Mouse (Mus musculus): ENCODE measurements around the gene Frem2. TPM values are rescaled to one million over a fixed set of nuclear protein-coding genes. Genes with fewer than 3 reads are reported as not detected.

Gene Frem2
- total RNA-seq, 2 experiments from 2014 or later = 1.8 to 2.2 TPM

DNA sequence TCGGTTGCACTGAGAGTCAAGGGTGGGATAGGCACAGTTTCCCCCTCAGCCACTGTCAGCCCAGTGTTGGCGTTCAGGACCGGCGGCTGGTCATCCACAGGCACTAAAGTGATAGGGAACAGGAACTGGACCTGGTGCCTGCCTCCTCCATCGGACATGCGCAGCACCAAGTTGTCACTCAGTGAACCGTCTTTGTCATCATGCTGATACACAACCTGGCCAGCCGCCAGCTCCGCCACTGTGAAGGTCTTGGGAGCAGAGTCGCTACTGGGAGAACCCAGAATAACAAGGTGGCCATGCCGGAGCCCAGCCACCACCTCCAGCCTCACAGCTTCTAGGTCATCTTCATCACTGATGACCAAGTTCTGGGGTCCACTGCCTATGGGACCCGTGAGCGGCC, 1.8 kb downstream of the Frem2 start:
- DNase-seq (ENCODE audit: low spot score in 2 of 2) = no peak
- Histone ChIP-seq H3K4me3 (no peak overlapping the region), H3K27ac (no peak overlapping the region)
- no peak for TF ChIP-seq CTCF (conservative IDR thresholded peaks at IDR 0.05)

DNA sequence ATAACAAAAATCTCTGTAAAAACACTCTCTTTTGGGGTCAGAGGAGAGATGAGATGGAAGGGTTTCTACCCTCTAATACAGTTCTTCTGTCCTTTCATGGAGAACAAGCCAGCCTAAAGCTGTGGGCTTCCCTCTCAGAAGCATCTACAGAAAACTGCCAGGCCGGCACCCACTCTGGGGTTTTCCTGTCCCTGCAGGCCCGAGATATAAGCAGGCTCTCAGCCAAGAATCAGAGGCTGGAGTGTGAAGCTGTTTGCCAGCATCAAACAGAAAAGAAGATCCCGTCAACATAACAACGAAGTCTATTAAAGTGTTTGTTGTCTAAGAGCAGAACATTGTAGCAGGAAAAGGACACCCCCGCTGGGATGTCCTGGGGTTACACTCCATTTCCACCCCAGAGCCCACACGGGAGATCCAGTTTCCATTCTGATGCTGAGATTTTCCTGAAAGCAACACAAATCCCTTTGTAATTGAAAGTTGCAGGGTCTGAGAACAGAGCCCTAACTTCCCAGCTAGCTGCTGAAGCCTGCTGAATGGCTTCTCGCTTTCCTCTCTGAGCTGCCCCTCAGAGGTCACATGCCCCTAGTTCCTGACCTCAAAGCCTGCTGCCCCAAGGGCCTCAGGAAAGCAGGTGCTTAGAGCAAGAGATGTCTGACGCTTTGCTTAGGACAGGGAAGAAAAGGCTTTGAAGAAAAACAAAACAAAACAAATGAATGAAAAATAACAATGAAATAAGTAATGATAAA, 7.0 kb downstream of the Frem2 start:
- no peak for TF ChIP-seq CTCF (conservative IDR thresholded peaks at IDR 0.05)
- peak in 1 of 2 experiments; percentile 19 for DNase-seq (ENCODE audit: low spot score in 2 of 2)
- H3K27ac ChIP-seq = peak overlapping the region; percentile 40; the same call in 1 of the 2 replicates
- no peak overlapping the region for H3K4me3 ChIP-seq

DNA sequence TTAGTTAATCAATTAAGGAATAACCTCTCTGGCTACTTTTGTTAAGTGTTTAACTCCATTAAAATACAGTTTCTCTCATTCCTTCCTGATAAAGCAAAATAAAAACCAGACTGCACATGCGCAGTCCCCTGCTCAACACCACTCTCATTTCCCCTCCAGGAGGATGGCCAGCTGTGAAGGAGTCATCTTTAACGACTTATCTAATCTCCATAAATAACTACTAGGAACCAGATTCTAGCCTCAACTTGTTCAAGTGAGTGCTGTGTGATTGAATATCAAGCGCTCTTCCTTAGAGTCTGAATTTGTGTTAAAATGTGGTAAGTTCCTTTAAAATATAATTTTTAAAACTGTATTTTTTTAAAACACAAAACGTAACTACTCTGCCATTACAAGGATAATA, 7.7 kb downstream of the Frem2 start:
- DNase-seq (ENCODE audit: low spot score in 2 of 2) = no peak
- Histone ChIP-seq H3K27ac (no peak overlapping the region), H3K4me3 (no peak overlapping the region)
- TF ChIP-seq CTCF (conservative IDR thresholded peaks at IDR 0.05) = no peak

DNA sequence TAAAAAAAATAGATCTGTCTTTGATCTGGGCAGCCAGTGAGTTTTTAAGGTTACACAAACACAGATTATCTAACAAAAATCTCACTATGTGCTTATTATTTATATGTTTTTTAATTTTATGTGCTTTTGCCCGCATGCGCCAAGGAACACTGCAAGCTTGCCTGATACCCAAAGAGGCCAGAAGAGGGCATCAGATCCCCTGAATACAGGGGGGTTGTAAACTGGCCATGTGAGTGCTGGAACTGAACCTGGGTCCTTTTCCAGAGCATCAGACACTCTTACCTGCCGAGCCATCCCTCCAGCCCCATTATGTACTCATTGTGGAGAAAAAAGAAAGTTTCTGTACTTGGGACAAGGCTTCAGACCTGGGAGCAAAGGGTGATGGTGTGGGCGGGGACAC, 8.3 kb downstream of the Frem2 start:
- peak; percentile 41 for TF ChIP-seq CTCF (conservative IDR thresholded peaks at IDR 0.05)
- DNase-seq (ENCODE audit: low spot score in 2 of 2) = no peak
- H3K27ac ChIP-seq = no peak overlapping the region
- no peak overlapping the region for H3K4me3 ChIP-seq

DNA sequence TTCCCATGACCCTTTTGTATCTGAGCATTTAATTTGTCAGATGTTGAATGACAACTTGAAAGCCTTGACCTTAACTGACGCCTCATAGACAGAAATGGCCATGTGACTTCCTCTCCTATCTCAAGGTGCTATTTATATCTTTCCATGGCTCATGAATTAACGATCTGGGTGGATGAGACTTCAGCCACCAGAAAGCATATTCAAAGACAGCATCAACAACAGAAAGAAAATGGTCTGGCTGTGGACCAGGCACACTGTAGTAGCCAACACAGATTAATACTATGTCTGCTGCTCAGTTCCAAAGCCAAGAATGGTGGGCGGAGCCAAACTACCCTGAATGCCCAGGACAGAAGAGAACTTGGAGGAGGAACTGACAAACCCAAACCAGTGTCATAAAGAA, 21.2 kb downstream of the Frem2 start:
- H3K4me3 ChIP-seq = no peak overlapping the region
- DNase-seq (ENCODE audit: low spot score in 2 of 2) = no peak

DNA sequence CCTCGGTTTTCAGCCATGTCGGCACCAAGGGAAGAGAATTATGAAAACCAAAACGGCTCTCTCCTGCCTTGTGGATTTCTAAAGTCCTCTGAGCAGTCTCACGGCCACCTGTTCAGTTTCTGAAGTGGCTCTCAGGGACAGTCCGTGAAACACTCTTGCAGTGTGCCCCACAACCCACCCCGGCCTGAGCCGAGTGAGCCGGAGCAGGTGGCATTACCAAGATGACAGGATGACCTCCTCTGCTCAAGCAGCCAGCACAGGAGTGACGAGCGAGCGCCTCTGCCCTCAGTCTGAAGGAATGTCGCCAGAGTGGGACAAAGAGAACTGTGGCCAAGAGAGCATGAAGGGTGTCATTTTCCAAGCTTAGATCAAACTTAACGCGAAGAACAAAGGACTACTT, 26.0 kb downstream of the Frem2 start:
- no peak for DNase-seq (ENCODE audit: low spot score in 2 of 2)
- H3K4me3 ChIP-seq = peak overlapping the region; percentile 4; the same call in 1 of the 2 replicates
- no peak overlapping the region for H3K27ac ChIP-seq
- TF ChIP-seq CTCF (conservative IDR thresholded peaks at IDR 0.05) = no peak

More for the DNA sequence above, 21.2 kb downstream of the Frem2 start:
- TF ChIP-seq CTCF (conservative IDR thresholded peaks at IDR 0.05) = no peak
- no peak overlapping the region for H3K27ac ChIP-seq

DNA sequence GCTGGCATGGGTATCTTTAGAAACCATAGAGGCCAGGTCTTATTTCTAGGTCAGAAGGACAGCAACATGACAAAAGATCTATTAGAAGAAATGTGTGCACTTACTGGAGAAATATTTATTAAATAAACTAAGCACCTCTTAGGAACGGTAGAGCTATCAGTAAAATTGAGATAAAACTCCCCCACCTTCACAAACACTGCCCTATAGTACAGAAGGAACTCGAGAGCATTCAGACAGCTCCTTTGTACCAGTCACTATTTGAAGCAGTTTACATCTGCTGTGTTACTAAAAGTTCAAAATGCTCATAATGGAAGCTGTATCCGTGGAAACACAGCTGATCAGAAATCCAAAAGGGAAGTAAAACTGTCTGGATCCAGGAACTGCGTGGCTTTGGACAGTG, 26.5 kb downstream of the Frem2 start:
- Histone ChIP-seq H3K27ac (no peak overlapping the region), H3K4me3 (no peak overlapping the region; the same call in 1 of the 2 replicates)
- no peak for DNase-seq (ENCODE audit: low spot score in 2 of 2)
- no peak for TF ChIP-seq CTCF (conservative IDR thresholded peaks at IDR 0.05)

DNA sequence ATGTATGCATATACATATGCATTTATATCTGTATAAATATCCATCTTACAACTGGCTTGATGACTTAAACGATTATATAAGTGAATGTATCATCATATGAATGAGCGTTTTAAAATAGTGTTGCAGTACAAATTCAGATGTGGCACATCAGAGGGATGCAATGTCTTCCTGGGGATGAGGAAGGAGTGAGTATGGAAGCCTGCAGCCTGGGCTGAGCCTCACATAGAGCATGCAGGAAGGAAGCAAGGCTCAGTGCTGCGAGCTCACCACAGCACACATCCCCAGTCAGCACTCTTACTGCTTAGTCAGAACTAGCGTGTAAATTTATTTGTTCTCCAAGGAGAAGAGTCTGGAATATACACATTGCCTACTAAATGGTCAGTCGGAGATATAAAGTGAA, 27.2 kb downstream of the Frem2 start:
- no peak for TF ChIP-seq CTCF (conservative IDR thresholded peaks at IDR 0.05)
- H3K27ac ChIP-seq = no peak overlapping the region
- H3K4me3 ChIP-seq = no peak overlapping the region
- DNase-seq (ENCODE audit: low spot score in 2 of 2) = no peak

DNA sequence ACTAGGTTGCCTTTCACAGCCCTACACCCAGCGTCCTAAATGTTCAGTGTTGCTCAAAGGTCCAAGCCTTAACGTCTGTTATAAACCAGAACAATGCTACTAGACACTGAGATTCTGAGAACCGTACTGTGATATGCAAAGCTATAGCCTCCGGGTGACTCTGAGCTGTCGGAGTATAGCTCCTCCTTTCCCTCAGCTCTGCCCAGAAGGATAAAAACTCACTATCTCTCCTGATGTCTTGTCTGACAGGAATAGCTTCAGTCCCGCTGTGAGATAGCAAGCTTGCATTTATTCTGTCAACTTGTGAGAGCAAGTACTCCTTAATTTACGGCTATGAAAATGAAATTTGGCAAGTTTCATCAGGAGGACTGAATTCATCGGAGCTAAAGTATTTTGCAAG, 33.9 kb downstream of the Frem2 start:
- Histone ChIP-seq H3K4me3 (no peak overlapping the region), H3K27ac (no peak overlapping the region)
- no peak for DNase-seq (ENCODE audit: low spot score in 2 of 2)
- no peak for TF ChIP-seq CTCF (conservative IDR thresholded peaks at IDR 0.05)

DNA sequence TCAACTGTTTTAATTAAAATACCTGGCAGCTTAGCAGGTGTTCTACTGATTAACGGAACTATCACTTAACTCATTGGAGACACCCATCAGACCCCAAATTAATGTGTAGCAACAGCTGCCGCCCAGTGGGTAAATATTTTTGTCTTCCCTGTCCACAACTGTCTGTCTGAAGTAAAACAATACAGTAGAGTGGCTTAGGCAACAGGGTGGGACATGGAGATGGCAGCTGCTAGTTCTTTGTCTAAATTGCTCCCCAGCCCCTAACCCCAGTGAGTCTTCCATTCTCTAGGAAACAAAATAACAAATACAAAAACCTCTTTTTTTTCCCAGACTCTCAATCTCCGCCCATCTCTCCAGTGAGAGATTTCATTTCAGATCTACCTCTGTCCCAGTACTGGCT, 36.2 kb downstream of the Frem2 start:
- DNase-seq (ENCODE audit: low spot score in 2 of 2) = no peak
- no peak overlapping the region for H3K4me3 ChIP-seq
- no peak for TF ChIP-seq CTCF (conservative IDR thresholded peaks at IDR 0.05)
- no peak overlapping the region for H3K27ac ChIP-seq

DNA sequence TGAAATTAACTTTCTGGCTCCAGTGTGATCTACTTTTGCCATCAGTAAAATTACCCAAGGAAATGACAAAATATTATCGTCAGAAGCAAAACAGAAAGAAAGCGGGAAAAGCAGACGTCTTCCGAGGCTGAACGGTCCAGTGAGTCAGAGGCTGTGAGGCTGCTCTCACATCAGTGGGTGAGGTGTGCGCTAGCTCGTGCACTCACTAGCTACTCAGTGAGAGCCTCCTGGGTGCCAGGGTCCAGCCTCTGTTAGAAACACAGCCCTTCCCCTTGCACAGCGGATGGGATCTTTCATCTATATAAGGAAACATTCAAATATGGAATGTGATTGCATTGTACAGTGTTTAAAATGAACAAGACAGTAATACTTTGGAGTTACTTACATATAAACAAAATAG, 36.8 kb downstream of the Frem2 start:
- TF ChIP-seq CTCF (conservative IDR thresholded peaks at IDR 0.05) = no peak
- DNase-seq (ENCODE audit: low spot score in 2 of 2) = no peak
- Histone ChIP-seq H3K4me3 (no peak overlapping the region), H3K27ac (no peak overlapping the region)

DNA sequence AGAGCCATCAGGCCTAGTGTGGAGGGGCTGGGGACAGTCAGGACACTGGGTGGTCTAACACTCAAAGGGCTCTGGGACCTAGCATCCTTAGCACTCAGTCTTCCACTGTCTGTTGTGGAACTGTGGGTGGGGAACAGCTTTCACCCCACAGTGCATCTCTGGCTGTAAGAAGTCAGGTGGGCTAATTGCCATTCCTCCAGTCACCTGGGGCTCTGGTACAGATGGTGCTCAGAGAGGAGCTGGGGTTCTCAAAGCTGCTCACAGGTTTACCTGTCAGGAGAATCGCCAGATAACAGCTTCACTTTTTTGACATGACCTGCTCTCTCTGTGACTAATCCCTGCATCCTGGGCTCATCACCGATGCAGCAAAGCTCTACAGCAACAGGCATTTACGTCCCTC, 46.0 kb downstream of the Frem2 start:
- no peak for TF ChIP-seq CTCF (conservative IDR thresholded peaks at IDR 0.05)
- no peak overlapping the region for H3K4me3 ChIP-seq
- no peak overlapping the region for H3K27ac ChIP-seq
- no peak for DNase-seq (ENCODE audit: low spot score in 2 of 2)

DNA sequence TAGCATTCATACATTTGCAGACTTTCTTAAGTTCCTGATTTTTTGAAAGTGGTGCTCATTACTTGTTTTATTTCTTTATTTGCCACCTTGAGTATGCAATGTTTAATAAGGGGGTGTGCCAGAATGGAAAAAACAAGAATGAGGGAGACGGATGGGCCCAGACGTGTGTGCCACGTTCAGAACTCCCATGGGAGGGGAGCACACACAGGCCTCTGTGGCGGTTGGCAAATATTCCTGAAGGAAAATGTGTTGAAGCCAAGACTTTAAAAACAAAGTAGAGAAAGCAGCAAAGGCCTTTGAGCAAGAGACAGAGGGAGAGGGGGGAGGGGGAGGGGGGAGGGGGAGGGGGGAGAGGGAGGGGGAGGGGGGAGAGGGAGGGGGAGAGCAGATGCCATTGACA, 47.3 kb downstream of the Frem2 start:
- Histone ChIP-seq H3K27ac (no peak overlapping the region), H3K4me3 (no peak overlapping the region)
- DNase-seq (ENCODE audit: low spot score in 2 of 2) = no peak
- TF ChIP-seq CTCF (conservative IDR thresholded peaks at IDR 0.05) = no peak

DNA sequence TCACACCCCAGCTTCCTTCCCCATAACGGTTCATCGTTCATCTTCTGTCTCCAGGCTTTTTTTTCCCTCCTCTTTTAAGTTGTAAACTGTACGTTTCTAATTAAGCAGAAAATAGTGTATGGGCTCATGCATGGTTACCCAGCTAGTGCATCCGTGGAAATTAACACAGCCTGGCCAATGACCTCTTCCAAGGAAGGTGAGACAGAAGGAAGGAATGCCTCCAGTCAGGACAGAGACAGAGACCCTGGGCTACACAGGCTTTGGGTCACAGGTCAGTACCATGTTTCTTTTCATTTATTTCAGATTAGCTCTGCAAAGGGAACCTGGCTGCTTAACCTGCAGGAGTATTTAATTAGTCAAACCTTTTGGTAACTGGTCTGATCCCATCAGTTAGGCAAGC, 57.0 kb downstream of the Frem2 start:
- DNase-seq (ENCODE audit: low spot score in 2 of 2) = no peak
- H3K27ac ChIP-seq = no peak overlapping the region
- H3K4me3 ChIP-seq = no peak overlapping the region
- TF ChIP-seq CTCF (conservative IDR thresholded peaks at IDR 0.05) = no peak

All from layer of hippocampus, adult 2 months (tissue).